Mouse (Mus musculus) liver, adult (tissue): ENCODE measurements around the gene Tarbp1.
A peak's percentile ranks its signal among the peaks of the same experiment; 100 is the strongest.

ENCODE experiments used
- GATA4 ChIP-seq: IDR thresholded peaks from 2 replicates; pipeline ENCODE4 v1.6.1; 2014; ENCODE audit warnings: mild to moderate bottlenecking, low read length; ENCODE audit not compliant: insufficient replicate concordance

The Tarbp1 gene

DNA sequence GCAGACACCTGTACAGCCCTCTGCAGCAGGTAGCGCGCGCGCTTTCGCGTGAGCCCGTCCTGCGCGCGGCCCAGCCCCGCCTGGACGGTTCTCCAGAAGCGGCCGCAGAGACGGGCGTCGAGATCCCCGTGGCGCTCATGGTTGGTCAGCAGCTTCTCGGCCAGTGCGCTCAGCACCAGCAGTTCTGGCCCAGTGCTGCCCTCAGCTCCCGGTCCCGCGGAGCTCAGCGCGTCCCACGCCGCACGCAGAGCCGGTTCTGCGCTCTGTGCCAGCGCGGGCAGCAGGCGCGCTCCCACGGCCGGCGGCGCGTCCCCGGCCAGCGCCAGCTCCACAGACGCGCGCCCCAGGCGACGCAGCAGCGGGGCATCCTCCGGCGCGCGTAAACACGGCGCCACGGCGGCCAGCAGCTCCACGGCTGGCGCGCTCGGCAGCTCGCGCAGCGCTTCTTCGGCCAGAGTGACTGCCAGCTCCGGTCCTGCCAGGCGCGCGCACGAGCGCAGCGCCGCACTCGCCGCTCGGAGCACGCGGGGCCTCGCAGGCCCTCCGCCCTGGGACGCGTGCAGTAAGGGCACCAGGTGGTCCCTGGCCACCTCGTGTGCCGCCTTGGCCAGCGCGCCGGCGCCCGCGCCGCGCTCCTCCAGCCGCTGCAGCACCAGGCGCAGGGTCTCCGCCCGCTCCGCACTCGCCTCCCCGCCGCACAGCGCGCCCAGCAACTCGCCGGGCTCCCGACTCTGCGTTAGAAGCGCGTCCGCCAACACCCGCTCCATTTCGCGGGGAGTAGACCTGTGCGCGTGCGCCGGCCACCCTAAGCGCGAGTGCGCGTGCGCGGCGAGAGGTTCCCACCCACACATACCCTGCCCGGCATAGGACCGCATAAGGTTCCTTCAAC is at the start of gene Tarbp1:
Tarbp1 (minus strand) TSS at position 767 of the 889 bp plus-strand sequence.
- TF ChIP-seq GATA4: no peak

DNA sequence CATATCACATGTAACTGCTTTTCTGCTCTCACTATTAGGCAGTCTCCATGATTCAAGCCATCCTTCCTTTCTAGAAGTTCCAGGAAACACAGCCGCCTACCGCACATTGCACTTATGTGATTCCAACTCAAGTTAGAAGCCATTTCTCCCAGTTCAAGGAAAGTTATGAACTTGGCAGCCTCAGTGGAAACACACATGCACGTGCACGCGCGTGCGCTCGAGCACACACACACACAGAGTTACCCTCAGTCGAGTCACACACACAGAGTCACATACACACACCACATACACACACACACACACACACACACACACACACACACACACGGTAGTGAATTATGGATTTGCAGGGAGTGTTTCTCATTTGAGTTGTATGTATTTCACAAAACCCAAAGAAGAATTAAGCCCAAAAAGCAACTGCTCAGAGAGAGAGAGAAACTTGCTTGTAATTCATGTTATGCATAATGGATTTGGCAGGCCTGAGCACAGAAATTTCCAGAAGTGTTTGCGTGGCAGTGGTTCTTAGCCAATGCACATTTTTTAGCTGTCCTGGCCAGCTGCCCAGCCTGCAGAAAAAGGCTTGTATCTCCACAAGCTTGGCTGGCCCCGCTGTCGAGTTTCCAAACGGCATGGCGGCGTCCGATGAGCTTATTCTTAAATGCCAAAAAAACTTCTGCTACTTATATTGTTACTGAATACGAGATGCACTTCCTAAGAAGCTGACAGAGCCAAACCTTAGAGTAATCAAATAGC is 49.5 kb upstream of the Tarbp1 start:
- no peak for TF ChIP-seq GATA4

DNA sequence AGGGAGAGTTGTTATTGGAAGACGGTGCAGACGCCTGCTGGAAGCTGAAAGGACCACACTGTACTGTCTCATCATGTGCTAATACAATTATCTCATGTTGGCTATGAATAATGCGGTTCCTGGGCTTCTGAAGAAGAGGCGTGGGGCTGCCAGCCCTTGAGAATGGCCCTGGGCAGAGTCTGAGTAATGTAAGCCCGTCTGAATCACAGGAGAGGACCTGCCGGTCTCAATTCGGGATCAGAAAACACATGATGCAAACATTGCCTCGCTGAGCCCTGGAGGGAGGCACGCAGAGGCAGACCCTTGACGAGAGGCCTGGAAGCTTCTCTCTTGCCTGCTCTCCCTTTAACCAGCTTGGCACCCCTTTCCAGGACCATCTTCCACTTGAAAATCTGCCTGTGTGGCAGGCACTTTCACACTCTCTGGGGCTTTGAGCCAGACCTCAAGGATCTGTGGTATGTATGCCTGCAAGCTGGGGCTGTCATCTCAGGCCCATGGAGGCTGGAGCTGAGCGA is 48.3 kb upstream of the Tarbp1 start:
- no peak for TF ChIP-seq GATA4

GRCm38 (mm10) chr8:126519447-126519975 is 44.6 kb upstream of the Tarbp1 start:
- TF ChIP-seq GATA4: no peak

- peak; percentile 92 for TF ChIP-seq GATA4
Observed at GRCm38 (mm10) chr8:126516620-126517577, 42.0 kb upstream of the Tarbp1 start.

DNA sequence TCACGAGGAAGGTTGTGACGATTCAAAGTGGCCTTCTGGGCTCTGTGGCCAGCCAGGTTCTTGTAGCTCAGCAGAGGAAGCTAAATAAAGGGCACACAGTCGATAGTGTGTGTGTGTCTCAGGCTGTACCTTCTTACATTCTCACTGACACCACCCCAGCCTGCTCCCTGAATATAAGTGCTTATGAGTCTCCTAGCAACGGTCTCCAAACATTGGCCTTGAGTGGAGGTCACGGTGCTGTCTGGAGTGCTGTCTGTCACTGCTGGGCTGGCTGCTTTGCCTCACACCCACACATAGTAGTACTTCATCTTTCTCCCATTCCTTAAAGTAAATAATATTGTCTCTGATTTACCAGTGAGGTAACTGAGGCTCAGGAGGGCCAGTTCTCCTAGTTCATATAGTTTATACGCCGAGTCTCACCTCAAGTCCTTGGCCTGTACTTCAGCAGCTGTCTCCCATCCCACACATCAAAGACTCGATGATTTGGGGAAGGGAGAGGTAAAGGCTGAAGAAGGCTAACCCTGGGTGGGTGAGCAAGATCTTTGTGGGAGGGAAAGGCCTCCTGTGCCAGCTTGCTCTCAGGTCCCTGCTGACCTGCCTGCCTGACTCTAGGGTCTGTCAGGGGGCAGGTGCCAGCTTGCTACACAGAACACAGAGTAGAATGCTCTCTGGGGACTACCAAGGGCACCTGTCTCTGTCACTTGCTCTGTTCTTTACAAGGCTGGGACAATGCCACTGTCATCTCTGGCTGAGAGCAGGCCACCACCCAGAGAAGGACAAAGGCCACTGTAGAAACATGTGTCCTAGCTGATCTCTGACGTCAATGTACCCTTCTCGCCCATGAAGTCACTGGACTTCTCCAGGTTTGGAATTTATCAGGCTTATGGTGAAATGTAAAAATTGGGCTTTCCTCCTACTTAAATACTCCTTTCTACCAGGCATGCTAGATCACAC is 39.4 kb upstream of the Tarbp1 start:
- TF ChIP-seq GATA4: no peak

GRCm38 (mm10) chr8:126510866-126511265 is 36.0 kb upstream of the Tarbp1 start:
- no peak for TF ChIP-seq GATA4

DNA sequence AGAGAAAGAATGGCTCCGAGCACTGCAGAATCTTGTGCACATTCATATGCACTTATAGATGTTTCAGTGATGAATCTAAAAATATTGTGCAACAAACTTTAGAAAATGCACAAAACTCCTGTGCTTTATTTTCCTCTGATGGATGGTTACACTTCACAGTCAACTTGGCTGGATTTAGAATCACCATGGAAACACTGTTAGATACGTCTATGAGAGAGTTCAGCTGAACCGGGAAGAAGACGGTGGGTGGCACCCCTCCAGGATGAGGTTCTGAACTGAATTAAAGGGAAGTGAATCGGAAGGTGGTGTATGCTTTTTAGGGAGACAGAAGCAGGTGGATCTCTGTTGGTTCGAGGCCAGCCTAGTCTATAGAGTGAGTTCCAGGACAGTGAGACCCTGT is 34.8 kb upstream of the Tarbp1 start:
- no peak for TF ChIP-seq GATA4

DNA sequence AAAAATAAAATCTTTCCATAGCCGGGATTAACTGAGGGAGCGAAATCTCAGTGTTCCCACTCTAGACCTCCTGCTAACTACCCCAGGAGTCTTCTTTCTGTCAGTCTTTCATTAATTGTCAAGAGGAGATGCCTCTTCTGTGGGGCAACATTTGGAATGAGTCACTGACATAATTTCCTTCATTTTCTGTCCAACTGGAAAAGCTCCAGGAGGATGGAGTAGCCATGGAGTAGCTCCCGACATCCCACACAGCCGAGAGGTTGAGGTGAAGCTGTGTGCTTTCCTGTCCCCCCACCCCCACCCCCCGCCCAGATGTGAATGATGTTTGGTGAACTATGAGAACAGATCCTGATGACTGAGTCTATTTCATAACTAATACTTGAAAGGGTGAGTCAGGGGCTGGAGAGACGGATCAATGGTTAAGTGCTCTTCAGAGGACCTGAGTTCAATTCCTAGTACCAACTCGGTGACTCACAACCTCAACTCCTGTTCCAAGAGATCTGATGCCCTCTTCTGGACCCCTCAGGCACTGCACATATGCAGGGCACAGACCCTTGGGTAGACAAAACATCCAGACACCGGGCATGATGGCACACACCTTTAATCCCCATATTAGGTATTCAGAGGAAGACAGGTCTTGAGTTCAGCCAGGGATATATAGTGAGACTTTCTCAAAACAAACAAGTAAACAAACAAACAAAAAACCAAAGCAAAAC is 34.2 kb upstream of the Tarbp1 start:
- TF ChIP-seq GATA4: no peak

DNA sequence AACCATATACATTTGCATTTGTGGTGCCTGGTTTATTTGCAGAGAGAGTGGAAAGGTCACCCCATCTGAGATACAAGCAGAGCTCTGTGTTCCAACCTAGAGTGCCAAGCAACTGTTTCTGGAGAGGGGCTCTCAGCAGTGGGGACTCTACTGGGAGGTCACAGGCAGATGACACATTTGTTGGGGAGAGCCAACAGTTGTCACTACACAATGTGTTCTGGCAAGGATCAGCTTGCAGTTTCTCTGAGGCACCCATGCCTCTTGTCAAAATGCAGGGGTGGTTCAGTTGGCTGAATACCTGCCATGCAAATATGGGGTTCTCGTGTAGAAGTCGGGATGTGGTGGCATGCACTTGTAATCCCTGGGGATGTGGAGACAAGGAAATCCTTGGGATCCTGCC is 33.4 kb upstream of the Tarbp1 start:
- TF ChIP-seq GATA4: no peak

DNA sequence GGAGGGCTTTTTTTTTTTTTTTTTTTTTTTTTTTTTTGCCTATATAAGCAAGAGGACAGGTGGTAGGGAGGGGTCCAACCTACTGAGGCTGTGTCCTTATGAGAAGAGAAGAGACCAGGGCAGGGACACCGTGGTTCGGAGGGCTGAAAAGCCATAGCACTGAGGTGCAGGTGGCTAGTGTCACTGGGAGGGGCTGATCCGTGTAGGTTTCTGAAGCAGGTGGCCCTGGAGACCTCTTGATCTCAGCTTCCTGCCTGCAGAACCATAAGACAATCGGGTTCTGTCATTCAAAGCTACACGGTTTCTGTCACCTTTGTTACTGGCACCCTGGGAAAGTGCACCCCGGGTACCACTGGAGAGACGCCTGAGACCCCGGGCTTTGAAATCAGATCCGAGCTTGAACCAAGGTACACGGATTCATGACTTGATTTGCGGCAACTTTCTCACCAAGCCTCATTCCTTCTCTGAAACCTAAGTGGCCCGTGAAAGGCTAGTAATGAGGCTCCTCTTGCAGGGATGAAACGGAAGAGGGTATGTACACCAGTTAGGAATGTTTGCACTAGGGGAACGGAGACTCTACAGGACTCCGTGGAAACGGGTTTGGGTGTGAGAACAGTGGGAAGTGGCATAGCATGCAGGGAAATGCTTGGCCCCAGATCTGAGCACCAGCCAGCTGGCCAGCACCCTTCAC is 29.8 kb upstream of the Tarbp1 start:
- TF ChIP-seq GATA4: no peak

GRCm38 (mm10) chr8:126502722-126503121 is 27.9 kb upstream of the Tarbp1 start:
- no peak for TF ChIP-seq GATA4
